Mouse (Mus musculus) lung, postnatal 0 days (tissue): ENCODE results near the gene Ccdc54.

Source experiments
- CTCF ChIP-seq: IDR thresholded peaks from 2 replicates; pipeline ENCODE4 v1.5.1; 2016; ENCODE audit warnings: antibody characterized with exemption, mild to moderate bottlenecking
- EP300 ChIP-seq: IDR thresholded peaks from 2 replicates; pipeline ENCODE4 v1.6.1; 2016; ENCODE audit warnings: antibody characterized with exemption, mild to moderate bottlenecking, control low read depth

DNA sequence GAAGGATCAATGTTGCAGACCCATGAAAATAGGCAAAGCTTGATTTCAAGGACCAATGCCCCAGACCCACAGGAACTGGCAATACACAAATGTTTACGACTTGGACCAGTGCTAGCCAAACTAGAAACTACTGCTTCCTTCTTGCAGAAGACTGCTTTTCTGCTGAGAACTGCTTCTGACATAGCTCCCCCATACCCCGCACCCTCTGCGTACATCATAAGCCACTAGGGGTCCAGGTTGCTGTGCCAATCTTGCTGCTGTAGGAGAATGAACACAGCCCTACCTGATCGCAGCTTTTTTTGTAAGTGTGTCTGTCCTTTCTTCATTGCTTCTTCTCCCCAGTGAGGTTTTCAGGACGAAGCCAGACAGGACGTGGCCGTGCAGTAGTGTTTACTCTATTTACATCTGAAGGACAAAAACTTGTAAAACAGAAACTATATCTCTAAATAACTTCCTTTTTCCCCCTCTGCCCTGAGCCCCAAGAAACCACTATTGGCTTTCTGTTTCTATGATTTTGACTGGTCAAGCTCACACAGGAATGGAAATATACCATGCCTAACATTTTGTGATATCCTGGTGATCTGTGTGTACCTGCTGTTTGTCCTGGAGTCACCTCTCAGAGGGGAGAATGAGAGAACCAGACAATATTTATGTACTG is 39.0 kb downstream of the Ccdc54 start:
- TF ChIP-seq CTCF (0 out of 2 replicates have a peak, but pooled peaks have one; percentile 4), EP300 (no peak)
